Mouse (Mus musculus): ENCODE data around the gene Tmem50b.
"Not testable (repeated sequence)": the region's sequence is repeated elsewhere in the genome, so short reads cannot be mapped to it uniquely, and the experiment has no call there.

The Tmem50b gene

DNA sequence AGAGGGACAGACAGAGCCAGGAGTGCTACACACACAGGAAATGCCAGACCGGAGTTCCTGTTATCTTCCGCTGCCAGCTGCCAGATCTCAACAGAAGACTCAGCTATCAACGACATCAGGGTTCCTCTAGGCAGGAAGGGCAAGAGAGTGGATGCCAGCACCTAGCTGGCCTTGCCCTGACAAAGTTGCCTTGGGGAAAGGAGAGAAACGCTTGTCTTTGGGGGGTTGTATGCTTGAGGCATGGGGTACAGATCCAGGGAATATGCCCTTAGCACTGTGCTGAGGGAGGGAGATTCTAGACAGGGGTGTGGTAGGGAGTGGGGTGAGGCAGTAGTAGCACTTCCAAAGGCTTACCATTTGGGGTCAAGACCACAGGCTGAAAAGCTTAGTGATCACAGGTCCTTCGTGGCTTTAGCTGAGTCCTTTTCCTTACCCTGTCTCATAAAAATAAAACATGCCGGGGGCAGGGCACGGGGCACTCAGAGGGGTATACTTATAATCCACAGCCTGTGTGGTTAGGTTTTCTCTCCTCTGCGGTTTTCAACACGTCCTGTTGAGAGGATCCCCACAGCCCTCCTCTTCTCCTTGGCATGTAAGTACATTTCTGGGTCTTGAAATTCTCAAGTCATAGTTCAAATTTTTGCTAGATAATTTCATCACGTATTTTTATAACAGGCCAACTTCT is 51.9 kb downstream of the Tmem50b start:
- in situ Hi-C loops (cut with MboI, MseI): no loop called here

- in situ Hi-C loops (cut with MboI, MseI): no loop called here
Observed at GRCm38 (mm10) chr16:91543619-91544018, 54.0 kb downstream of the Tmem50b start.

DNA sequence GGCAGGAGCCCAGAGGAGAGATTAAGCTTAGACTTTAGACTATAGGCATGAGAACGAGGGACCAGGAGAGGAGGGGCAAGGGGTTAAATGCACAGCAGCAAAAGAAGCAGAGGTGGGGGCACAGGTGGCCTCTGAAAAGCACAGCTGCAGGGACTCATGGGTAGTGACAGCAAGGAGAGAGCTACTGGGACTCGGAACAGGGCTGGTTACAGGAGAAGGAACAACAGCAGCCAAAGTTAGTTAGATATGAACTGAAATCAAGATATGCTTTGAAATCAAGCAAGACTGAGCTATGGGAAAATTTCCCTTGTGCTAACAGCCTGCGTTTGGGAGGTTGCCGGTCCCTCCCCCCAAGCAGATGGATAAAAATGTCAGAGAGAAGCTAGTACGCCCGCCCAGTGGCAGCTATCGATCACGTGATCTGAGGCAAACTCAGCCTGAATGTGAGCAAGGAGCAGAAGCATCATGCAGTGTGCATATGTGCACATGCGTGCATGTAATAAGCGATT is 56.0 kb downstream of the Tmem50b start:
- in situ Hi-C loops (cut with MboI, MseI): no loop called here

GRCm38 (mm10) chr16:91538513-91538912 is 59.1 kb downstream of the Tmem50b start:
- in situ Hi-C loops (cut with MboI, MseI): no loop called here

DNA sequence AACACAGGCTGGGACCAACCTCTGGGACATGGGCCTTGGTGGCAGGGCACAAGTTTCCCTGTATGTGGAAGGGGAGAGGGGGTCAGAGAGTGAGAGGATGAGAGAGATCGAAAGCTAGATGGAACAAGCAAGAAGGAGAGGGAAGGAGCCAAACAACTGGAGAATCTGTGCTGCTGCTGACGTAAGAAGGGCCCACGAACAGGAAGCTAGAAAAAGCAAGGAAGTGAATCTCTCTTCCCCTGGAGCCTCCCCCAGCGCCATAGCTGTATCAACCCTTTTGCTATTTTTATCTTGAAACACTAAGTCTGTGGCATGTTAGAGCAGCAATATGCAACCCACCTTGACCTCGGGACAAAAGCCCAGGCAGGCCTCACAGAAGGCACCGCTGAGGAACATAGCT is 59.5 kb downstream of the Tmem50b start:
- in situ Hi-C loops (cut with MboI, MseI): no loop called here

DNA sequence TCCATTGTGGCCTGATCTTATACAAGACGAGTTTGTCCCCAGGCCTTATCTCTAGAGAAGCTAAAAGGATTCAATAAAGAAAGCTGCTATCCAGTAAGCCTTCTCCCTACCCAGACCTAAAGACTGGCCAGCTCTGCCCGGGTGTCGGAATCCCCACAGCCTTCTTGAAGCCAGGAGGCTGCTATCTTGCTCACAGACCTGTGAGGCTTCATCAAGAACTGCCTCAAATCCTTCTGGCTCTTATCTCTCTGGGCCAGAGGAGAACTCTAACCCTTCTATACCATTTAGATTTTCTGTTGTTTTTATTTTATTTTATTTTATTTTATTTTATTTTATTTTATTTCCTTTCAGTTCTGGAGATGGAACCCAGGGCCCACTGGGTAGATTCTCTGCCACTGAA is 60.5 kb downstream of the Tmem50b start:
- in situ Hi-C loops (cut with MboI, MseI): no loop called here

DNA sequence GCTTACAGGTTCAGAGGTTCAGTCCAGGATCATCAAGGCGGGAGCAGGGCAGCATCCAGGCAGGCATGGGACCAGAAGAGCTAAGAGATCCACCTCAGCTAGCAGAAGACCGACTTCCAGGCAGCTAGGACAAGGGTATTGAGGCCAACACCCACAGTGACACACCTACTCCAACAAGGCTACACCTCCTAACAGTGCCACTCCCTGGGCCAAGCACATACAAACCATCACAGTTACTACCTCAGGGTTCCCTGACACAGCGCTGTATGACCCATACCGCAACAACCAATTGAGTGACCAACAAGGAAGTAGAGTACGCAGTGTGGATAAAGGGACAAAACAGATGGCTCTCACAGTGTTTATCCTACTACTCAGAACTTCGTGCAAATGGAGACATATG is 61.2 kb downstream of the Tmem50b start:
- in situ Hi-C loops (cut with MboI, MseI): no loop called here

DNA sequence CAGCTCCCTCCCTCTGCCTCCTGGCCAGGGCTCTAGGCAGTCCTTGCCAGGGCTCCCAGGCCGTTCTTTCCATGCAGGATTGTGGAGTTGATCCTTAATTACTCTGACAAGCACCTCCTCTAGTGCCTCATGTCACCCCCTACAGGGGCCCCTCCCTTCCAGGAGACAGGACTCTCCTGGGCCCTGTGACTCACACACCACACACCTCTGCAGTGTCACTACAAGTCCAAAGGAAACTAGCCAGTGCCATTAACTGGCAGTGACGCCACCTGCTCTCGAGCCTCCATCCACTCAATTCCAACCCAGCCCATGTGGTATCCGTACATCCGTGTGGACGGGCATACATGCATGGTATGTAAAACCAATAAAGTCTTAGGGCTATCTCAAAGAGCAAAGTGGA is 62.7 kb downstream of the Tmem50b start:
- in situ Hi-C loops (cut with MboI, MseI): no loop called here

- in situ Hi-C loops (cut with MboI, MseI): no loop called here
Observed at GRCm38 (mm10) chr16:91534477-91534876, 63.1 kb downstream of the Tmem50b start.

DNA sequence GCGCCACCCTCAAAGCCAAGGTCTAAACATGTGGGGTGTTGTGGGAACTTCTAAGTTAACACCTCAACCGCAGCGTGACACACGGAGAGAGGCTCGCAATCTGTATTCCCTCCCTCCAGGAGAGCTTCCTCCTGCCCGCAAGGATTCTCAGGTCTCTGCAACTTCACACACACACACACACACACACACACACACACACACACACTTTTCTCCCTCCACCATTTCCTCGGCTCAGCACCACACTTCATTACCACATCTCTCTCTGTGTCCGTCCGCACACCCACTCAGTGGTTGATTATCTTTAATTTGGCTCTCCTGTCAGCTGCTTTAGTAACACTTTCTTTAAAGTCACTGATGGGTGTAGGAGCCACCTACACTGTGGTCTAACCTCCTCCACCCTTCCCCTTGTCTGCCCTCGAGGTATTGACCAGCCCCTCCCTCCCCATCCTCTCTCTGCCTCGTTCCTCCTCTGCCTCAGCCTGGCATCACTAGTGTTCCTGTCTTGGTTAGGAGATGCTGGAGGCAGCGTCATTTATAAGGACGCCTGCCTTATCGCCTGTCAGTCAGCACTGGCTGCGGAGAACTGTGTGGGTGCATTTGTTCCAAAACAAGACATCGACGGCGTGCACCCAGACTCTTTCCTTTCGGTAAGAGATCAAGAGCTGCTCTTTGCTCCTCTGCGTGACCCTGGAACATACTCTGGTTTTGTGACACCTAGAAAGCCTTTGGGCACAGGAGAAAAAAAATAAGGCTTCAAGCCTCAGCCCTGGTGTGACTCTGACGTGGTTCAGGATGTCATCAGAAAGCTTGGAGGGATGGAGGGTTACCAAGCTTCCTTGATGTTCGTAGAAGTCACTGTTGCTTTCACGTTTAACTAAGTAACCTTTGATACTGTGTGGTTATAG is 64.3 kb downstream of the Tmem50b start:
- in situ Hi-C loops (cut with MboI, MseI): no loop called here

- in situ Hi-C loops (cut with MboI, MseI): no loop called here
Observed at GRCm38 (mm10) chr16:91532429-91532828, 65.2 kb downstream of the Tmem50b start.

DNA sequence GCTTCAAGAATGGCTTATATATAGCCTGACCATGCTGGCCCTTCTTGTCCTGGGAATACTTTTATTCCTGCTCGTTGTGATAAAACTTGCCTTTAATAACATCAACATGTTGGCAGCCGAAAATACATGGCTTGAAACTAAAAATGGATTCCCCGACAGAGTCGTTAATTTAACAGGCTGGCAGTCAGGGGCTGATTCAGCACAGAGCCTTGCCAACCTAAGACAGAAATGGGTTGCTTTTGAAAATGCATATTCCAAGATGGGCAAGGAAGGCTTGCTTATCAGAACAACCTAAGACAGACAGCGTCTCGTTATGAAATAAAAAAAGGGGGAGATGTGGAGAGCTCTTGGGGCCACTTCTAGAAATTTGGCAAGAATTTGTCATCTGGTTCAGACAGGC is 65.7 kb downstream of the Tmem50b start:
- in situ Hi-C loops (cut with MboI, MseI): no loop called here

DNA sequence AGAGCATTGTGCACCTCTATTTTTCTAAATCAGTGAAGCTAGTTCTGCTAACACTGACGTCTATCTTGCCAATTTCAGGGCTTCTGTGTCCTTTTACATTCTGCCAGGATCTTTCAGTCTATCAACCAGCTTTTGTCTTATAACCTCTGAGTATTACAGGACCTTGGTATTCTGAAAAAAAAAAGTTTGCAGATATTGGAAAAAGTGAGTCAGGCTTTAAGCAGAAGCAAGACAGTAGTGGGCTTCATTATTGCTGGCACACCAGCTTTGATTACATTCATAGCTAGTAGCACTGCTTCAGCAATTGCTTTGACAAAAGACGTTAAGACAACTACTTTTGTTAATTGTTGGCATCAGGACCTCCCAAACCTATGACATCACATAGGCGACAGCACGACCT is 66.8 kb downstream of the Tmem50b start:
- in situ Hi-C loops (cut with MboI, MseI): not testable (repeated sequence)

- in situ Hi-C loops (cut with MboI, MseI): no loop called here
Observed at GRCm38 (mm10) chr16:91528578-91528977, 69.0 kb downstream of the Tmem50b start.

DNA sequence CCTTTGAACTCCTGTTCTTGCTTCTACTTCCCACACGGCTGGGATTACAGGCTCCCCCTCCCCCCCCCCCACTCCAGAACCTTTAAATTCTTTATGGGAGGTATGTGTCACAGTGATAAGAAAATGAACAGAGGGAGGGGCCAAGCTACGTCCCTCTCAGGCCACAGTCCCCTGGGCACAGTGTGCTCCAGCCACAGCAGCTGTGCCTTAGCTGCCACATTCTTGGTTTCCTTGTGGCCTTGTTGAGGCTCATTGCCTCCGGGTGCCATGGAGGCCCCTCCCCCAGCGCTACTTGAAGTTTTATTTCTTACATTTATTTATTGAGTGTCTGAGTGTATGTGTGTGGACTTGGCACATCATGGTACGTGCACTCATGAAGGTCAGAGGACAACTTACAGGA is 70.1 kb downstream of the Tmem50b start:
- in situ Hi-C loops (cut with MboI, MseI): no loop called here

DNA sequence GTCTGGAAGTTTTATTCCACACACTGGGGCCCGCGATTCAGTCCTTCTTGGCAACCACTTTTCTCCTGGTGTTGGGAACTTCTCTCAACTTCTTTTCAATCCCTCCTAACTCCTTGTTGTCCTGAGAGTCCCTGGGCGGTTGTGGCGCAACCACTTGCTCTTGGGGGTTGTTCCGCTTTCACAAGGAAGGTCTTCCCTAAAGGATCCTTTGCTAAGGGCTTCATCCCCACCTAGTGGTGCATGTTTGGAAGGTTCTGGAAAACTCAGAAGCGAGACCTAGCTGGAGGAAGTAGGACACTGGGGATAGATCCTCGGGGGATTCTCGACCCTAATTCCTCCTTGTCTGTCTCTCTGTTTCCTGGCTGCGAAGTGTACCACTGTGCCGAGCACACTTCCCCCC is 70.5 kb downstream of the Tmem50b start:
- in situ Hi-C loops (cut with MboI, MseI): no loop called here

GRCm38 (mm10) chr16:91526274-91526673 is 71.3 kb downstream of the Tmem50b start:
- in situ Hi-C loops (cut with MboI, MseI): no loop called here
